Mouse (Mus musculus) hindbrain, postnatal 0 days (tissue): ENCODE measurements at regions not wholly inside any gene's neighbourhood (a gene's known extent, or its start where the extent isn't known, plus 50 kb on each side); places are given as distances from the start of the nearest gene placed in this dataset.

Experiments used
- ATAC-seq: fragments of 200-750 bp; cut with Nextera tagmentation; 2 replicates; pipeline ENCODE4 v1.8.0; 2017; ENCODE audit warnings: mild to moderate bottlenecking, moderate TSS enrichment, moderate library complexity
- DNase-seq: peaks from one replicate; pipeline ENCODE4 v3.0.0-alpha.2; 2015; ENCODE audit warnings: low spot score
- H3K27ac ChIP-seq: fragments of 300-500 bp; sonication (generic); 2 replicates; pipeline ENCODE4 v1.5.1; 2014; ENCODE audit warnings: mild to moderate bottlenecking
- H3K27me3 ChIP-seq: fragments of 300-500 bp; sonication (generic); 2 replicates; pipeline ENCODE4 v1.6.1; 2014; ENCODE audit warnings: low read length, mixed read lengths; ENCODE audit not compliant: insufficient read depth
- H3K36me3 ChIP-seq: fragments of 300-500 bp; sonication (generic); 2 replicates; pipeline ENCODE4 v1.6.1; 2014; ENCODE audit warnings: low read length, mixed read lengths; ENCODE audit not compliant: insufficient read depth
- H3K4me1 ChIP-seq: fragments of 300-500 bp; sonication (generic); 2 replicates; pipeline ENCODE4 v1.6.1; 2014; ENCODE audit warnings: antibody characterized with exemption, low read length, mixed read lengths; ENCODE audit not compliant: insufficient read depth
- H3K4me2 ChIP-seq: fragments of 300-500 bp; sonication (generic); 2 replicates; pipeline ENCODE4 v1.6.1; 2014; ENCODE audit warnings: low read depth, mild to moderate bottlenecking, low read length, moderate library complexity, mixed read lengths
- H3K4me3 ChIP-seq: fragments of 300-500 bp; sonication (generic); 2 replicates; pipeline ENCODE4 v1.5.1; 2014; ENCODE audit warnings: low read length
- H3K9ac ChIP-seq: fragments of 300-500 bp; sonication (generic); replicated peaks from 2 replicates; pipeline ENCODE4 v1.6.1; 2014; ENCODE audit warnings: mild to moderate bottlenecking, low read length, moderate library complexity, mixed read lengths
- H3K9me3 ChIP-seq: fragments of 300-500 bp; sonication (generic); 2 replicates; pipeline ENCODE4 v1.6.1; 2016; ENCODE audit warnings: low read length, mixed read lengths
- CTCF ChIP-seq: IDR thresholded peaks from 2 replicates; pipeline ENCODE4 v1.5.1; 2016; ENCODE audit warnings: antibody characterized with exemption, control low read depth, low read depth
- WGBS: fragments of 180-500 bp; shearing (Covaris S2); extraction: QIAGEN DNeasy Blood & Tissue Kit; methylation state at CpG from one replicate; pipeline ENCODE4 v1.1.7; 2014; 5-methylcytosine and 5-hydroxymethylcytosine counted together

DNA sequence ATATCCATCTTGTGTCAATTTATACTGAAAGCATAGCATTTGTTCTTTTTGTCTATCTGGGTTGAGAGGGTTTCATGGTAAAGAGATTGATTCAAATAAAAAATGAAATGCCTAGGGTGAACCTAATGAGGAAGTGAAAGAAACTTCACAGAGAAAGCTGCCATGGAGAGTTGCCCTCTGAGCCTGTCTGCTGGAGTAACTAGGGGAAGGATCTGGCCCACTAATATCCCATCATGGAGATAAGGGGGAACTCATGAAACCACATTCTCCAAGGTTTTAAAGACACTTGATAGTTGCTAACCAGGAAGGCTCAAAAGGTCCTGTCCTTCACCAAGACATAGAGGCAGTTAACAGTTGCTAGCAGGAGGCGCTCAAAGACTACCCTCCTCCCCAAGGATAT lies 539.2 kb downstream of the Prim2 start:
- no peaks in the 10 kb centered on the region for H3K36me3 ChIP-seq
- no peak overlapping the region for H3K4me3 ChIP-seq
- H3K27ac ChIP-seq: no peak overlapping the region
- no peak for TF ChIP-seq CTCF
- H3K4me1 ChIP-seq: no peaks in the 10 kb centered on the region
- DNase-seq (no peak), ATAC-seq (no peak)
- no peaks in the 10 kb centered on the region for H3K27me3 ChIP-seq
- WGBS: 100% methylated on average over 1 of the region's 1 CpGs
- no peak overlapping the region for H3K4me2 ChIP-seq
- no peak overlapping the region for H3K9ac ChIP-seq
- no peaks in the 10 kb centered on the region for H3K9me3 ChIP-seq

DNA sequence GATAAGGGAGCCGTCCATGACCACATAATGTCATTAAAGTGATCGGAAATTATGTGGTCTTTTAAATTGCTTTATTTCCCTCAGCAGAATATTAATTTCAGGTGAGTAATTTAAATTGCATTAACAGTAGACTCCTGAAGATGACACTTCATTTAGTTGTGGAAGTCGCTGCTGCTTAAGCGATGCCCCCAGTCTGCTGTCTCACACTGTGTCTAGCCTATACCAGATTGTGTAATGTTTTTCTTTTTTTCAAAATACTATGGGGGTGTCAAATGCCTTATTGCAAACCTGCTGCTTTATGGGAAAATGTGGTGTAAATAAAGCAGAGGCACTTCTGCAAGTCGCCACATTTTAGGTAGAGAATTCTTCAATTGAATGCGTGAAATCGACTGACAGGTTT lies 544.5 kb downstream of the Prim2 start:
- no peak overlapping the region for H3K9ac ChIP-seq
- H3K27ac ChIP-seq: no peak overlapping the region
- no peaks in the 10 kb centered on the region for H3K4me1 ChIP-seq
- DNase-seq (no peak), ATAC-seq (0 out of 2 replicates have a peak, but pooled peaks have one; percentile 58)
- H3K4me2 ChIP-seq: no peak overlapping the region
- WGBS: 72% methylated on average over 7 of the region's 7 CpGs
- H3K4me3 ChIP-seq: no peak overlapping the region
- H3K27me3 ChIP-seq: no peaks in the 10 kb centered on the region
- no peak for TF ChIP-seq CTCF
- H3K9me3 ChIP-seq: no peaks in the 10 kb centered on the region
- no peaks in the 10 kb centered on the region for H3K36me3 ChIP-seq

DNA sequence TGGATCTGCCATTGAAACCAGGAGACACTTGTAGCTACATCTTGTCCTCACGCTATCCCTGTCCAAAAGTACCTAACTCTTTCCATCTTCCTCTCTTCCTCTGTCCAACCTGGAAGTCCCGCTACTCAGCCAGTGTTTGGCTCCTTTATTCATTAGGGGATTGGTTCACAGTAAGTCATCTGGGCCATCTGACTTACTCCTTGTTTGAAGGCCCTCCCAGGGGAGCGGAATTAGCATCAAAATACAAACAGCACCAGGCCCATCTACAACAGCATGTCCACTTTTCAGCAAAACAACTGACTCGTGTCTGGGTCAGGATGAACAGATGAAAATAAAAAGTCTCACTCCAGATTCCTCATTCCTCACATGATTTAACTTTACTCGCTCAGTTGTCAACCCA lies 559.2 kb upstream of the Gm5415 start:
- Histone ChIP-seq H3K4me2 (no peak overlapping the region), H3K9ac (no peak overlapping the region), H3K36me3 (no peaks in the 10 kb centered on the region), H3K27me3 (no peaks in the 10 kb centered on the region), H3K27ac (no peak overlapping the region), H3K9me3 (no peaks in the 10 kb centered on the region), H3K4me3 (no peak overlapping the region), H3K4me1 (no peaks in the 10 kb centered on the region)
- 66% methylated on average over 5 of the region's 5 CpGs for WGBS
- DNase-seq (no peak), ATAC-seq (no peak)
- no peak for TF ChIP-seq CTCF

- Histone ChIP-seq H3K27me3 (no peaks in the 10 kb centered on the region), H3K9ac (no peak overlapping the region), H3K4me3 (no peak overlapping the region), H3K27ac (no peak overlapping the region), H3K9me3 (no peaks in the 10 kb centered on the region), H3K36me3 (no peaks in the 10 kb centered on the region), H3K4me2 (no peak overlapping the region), H3K4me1 (no peaks in the 10 kb centered on the region)
- 97% methylated on average over 1 of the region's 1 CpGs for WGBS
- DNase-seq (no peak), ATAC-seq (no peak)
- no peak for TF ChIP-seq CTCF
Observed at GRCm38 (mm10) chr1:33104296-33104695, 557.2 kb upstream of the Gm5415 start.

DNA sequence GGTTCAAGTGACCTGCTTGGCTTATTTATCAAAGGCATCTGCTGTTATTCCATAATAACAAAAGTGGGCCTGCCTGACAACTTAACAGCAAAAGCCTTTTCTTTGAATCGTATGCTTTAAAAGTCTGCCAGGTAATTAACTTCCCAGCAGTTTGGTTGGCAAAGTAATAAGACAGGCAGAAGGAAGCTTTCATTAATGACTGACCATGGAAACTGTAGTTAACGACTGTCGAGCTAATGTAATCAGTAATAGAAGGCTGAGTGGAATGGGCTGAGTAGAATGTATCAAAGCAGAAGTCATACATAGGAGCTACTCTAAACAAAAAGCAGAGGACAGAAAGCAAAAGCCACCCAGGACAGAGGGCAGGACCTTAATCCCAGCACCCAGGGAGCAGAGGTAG lies 551.0 kb upstream of the Gm5415 start:
- H3K36me3 ChIP-seq: no peaks in the 10 kb centered on the region
- no peak for ATAC-seq
- WGBS: 39% methylated on average over 3 of the region's 3 CpGs
- no peaks in the 10 kb centered on the region for H3K9me3 ChIP-seq
- no peak overlapping the region for H3K27ac ChIP-seq
- peak; percentile 7 for DNase-seq
- no peaks in the 10 kb centered on the region for H3K27me3 ChIP-seq
- TF ChIP-seq CTCF: no peak
- H3K4me1 ChIP-seq: no peaks in the 10 kb centered on the region
- H3K9ac ChIP-seq: no peak overlapping the region
- no peak overlapping the region for H3K4me2 ChIP-seq
- H3K4me3 ChIP-seq: no peak overlapping the region

DNA sequence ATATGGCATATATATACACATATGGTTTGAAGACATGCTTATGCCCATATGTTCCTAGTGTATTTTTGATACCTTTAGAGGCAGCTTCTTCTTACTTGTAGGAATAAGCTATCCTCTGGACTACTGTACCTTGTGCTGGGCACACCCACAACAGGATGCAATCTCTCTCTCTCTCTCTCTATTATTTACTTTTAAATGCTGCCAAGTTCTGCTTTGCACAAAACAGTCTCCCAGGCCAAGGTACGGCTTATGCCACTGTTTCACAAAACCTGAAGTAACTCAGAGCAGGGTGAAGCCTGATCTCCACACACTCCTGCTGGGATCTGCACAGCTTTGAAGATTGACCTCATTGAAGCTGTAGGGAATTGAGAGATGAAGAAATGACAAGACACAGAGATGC lies 549.8 kb upstream of the Gm5415 start:
- DNase-seq (no peak), ATAC-seq (no peak)
- TF ChIP-seq CTCF: no peak
- Histone ChIP-seq H3K36me3 (no peaks in the 10 kb centered on the region), H3K9me3 (no peaks in the 10 kb centered on the region), H3K27me3 (no peaks in the 10 kb centered on the region), H3K4me2 (no peak overlapping the region), H3K27ac (no peak overlapping the region), H3K4me1 (no peaks in the 10 kb centered on the region), H3K4me3 (no peak overlapping the region), H3K9ac (no peak overlapping the region)
- 89% methylated on average over 1 of the region's 1 CpGs for WGBS

GRCm38 (mm10) chr1:33074551-33074950 lies 527.5 kb upstream of the Gm5415 start:
- Histone ChIP-seq H3K4me3 (no peak overlapping the region), H3K9me3 (no peaks in the 10 kb centered on the region), H3K36me3 (no peaks in the 10 kb centered on the region), H3K27me3 (no peaks in the 10 kb centered on the region), H3K4me1 (no peaks in the 10 kb centered on the region), H3K9ac (no peak overlapping the region), H3K4me2 (no peak overlapping the region), H3K27ac (no peak overlapping the region)
- ATAC-seq (no peak), DNase-seq (no peak)
- WGBS: 85% methylated on average over 1 of the region's 1 CpGs
- no peak for TF ChIP-seq CTCF
